Mouse (Mus musculus) left cerebral cortex, adult 8-10 months (tissue): ENCODE data around the gene Slc6a1. TPM values are rescaled to one million over a fixed set of nuclear protein-coding genes. Genes with fewer than 3 reads are reported as not detected.

ENCODE experiments used
- DNase-seq, 2 experiments: peaks; one replicate each; pipeline ENCODE4 v3.0.0; 2022; ENCODE audit warnings: low spot score in 2 of 2
- total RNA-seq, 4 experiments: library from RNA; stranded (reverse); gene quantifications; 2 replicates each; pipeline ENCODE4 v1.2.4; 2022

Gene Slc6a1
- total RNA-seq = 100 to 1,000 TPM; 289 to 321 (median 300) TPM

DNA sequence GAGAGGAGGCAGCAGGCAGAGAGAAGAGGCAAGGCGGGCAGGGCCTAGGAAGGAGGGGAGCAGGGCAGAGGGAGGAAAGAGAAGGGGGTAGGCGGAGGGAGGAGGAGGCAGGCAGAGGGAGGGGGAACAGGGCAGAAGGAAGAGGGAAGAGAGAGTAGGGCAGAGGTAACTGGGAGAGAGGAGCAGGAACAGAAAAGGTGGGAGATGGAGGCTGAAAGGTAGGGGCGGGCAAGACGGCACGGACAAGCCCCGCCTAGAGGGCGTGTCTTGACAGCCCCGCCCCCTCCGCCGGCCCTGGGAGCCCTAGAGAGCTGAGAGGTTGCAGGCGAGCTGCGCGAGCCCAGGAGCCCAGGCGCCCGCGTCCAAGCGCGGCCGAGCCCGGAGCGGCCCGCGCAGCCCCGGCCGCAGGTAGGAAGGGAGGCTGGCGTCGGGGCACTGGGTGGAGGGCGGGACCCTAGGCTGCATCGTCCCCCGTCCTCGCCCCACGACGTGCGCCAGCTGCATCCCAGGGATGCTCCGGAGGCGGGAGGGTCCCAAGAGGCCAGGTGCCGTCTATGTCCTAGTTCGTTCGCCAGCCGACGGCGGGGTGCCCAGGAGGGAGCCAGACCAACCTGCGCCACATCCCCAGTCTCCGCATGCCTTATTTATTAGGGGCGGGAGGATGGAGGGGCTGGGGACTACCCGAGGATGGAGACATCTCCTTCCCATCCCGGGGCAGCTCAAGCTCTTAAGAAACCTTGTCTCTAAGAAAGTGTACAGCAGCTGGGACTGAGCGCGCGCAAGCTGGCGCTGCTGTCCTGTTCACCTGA, at the start of gene Slc6a1:
TSS of gene Slc6a1 (plus strand) at position 167 of the 809 bp plus-strand sequence.
- DNase-seq = peak in 1 of 2 experiments; percentile 72

DNA sequence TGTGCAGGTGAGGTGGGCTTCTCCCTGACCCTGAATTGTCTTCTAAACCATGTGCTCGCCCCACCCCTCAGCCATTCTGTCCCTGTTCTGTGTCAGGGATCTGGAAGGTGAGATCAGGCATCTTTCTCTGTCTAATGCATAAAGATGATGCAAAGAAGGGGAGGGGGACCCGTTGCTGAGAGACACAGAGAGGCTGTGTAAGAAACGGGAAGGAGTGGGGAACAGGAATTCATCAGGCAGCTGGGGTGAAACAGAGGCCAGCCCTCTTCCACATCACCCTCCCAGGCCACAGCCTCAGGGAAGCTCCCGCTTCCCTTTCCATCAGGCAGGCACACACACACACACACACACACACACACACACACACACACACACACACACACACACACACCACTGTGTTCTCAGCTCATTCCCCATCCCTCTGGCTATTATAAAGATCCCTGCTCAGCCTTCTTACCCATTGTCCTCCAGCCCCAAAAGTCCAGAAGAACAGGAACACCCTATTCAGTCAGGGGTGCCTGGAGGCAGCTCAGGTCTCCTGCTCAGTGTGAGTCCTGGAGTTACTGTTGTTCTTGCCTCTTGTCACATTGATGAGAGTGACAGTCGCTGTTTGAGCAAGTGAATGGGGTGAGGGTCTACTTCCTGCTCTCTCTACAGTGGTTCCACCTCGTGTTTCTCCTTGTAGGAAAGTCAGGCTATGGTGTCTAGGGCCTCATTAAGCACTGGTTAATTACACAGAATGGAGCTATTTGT, 43.4 kb upstream of the Slc6a1 start:
- DNase-seq = no peak

DNA sequence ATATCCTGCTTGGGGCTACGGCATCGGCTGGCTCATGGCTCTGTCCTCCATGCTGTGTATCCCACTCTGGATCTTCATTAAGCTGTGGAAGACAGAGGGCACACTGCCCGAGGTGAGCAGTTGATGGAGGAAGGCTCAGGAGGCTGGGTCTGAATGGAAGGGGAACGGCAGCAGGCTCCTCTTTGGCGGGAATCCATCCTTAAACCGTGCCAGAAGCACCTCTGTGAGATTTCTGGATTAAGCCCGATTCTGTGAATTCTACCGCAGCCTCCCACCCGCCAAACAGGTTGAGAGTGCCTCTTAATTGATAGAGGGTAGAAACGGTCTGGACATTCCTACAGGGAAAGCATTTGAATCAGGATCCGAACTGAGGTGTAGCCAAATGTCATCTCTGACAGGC, 36.8 kb upstream of the Slc6a1 start:
- no peak for DNase-seq

DNA sequence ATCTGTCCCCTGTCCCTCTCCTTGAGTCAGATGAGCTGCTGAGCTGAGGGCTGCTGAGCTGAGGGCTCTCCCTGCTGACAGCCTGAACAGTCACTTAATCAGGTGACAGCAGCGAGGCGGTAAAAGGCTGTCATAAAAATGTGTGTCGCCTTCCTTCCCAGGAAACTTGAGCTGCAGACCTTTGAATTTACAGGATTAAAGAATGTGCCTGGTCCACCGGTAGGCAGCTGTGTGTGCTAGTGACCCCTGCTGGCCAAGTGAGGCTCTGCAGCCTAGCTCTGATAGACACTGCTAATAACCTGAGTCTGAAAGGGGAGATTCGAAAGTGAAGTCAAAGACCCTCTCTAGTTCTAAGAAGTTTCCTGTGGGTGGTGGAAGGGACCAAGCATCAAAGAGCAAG, 32.1 kb upstream of the Slc6a1 start:
- peak in 1 of 2 experiments; percentile 85 for DNase-seq

DNA sequence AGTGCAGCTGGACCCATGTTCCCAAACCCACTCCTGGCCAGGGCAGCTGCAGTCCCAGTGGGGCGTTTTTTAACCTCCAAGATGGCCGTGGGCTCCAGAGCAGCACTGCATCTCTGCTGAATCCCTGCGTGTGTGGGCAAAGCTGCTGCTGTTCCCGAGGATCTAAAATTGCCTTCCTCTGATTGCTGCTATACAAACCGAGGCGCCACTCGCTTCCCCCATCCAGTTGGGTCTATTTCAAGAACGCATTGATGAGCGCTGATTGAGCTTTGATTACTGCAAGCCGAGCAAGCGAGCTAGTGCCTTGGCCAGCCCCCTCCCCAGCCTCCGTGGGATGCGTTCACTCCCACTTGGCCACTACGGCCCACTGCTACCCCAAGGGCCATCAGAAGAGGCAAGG, 27.5 kb upstream of the Slc6a1 start:
- DNase-seq = peak; percentile 22 to 61

DNA sequence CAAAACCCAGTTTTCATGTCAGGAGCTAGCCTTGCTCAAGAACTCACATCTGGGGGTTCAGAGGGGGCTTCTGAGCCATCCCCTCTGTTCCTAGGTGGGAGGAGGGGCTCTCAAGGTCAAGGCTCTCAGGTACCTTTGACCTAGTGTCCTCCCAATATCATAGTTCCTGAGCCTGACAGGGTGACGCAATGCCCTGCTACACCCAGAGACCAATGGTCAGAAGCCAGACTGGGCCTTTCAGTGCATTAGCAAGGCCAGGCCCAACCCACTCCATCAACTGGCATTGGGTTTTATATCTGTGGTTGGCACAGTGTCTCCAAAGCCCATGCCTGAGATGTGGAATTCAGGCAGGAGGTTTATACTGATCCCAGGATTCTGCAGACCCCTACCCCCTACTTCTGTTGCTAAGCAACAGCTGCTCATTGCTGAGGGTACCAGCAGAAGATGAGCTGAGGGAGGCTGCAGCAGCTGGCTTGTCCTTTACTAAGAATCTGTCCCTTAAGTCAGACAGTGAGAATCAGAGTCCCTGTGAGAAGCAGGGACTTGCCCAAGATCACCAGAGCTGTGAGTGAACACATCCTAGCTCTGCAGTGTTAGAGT, 24.6 kb upstream of the Slc6a1 start:
- no peak for DNase-seq

DNA sequence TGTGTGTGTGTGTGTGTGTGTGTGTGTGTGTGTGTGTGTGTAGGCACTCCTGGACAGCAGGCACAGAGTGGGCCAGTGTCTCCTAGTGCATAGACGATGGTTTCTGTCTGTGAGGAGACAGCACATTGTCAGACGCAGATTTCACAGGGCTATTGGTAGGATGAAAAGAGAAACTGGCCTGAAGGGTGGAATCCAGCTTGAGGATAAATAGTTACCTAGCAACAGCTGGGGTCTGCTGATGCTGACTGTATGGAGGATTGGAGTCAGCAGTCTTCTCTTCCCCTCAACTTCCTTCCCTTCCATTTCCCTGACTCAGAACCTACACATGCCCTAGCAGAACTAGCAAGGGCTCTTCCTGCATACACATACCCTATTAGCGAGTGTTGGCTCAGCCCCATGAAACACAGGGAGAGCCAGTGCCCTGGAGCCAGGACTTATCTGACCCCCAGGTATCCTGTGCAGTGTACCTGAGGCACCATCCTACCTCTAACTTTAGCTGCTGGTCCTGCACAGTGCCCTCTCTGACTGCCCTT, 23.7 kb upstream of the Slc6a1 start:
- DNase-seq = no peak

DNA sequence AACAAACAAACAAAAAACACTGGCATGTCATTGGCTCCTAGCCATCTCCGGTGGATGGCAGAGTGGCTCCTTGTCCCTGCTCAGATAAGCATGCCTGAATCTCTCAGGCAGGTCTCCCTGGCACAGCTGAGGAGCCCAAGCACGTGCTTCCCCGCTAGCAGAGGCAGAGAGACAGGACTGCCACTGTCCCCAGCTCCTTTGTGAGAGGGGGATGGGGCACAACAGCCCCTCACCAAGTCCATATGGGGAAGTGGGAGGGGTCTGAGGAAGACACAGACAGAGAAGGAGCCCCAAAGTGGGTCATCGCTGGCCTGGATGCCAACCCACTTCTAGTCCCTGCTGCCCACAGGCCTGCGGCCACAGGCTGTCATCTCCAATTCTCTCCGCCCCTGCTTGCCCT, 20.8 kb upstream of the Slc6a1 start:
- no peak for DNase-seq

DNA sequence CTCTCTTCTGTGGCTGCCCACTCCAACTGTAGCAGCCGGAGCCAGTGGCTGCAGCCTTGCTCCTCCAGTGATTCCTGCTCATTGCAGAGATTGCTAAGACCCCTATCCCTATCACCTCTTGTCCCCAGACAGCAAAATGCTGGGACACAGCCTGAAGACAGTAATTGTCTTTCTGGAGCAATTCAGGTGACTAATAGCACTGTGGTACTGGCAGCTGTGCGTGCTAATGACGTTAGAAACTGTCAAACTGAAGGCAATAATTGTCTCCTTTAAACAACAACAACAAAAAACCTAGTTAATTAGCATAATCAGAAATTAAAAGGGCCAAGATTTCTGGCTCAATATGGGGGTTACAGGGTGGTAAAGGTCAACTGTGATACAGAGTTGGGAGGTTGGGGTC, 18.4 kb upstream of the Slc6a1 start:
- no peak for DNase-seq

DNA sequence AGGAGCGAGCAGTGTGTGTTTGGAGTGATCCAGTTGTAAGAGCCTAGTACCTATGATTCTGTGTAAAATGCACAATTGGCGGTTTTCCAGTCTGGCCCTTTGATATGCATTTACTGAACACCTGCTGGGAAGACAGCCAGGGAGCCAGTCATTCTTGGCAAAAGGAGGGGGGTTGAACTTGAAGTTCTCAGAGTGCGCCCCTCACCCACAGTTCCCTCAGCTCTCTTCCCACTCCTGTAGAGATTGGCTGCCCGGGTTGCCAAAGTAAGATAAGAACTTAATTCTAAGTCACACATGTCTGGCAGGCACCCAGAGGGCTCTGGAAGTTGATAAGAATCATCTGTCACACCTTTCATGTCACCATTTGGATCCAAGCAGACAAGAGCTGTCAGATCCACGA, 18.0 kb upstream of the Slc6a1 start:
- no peak for DNase-seq

DNA sequence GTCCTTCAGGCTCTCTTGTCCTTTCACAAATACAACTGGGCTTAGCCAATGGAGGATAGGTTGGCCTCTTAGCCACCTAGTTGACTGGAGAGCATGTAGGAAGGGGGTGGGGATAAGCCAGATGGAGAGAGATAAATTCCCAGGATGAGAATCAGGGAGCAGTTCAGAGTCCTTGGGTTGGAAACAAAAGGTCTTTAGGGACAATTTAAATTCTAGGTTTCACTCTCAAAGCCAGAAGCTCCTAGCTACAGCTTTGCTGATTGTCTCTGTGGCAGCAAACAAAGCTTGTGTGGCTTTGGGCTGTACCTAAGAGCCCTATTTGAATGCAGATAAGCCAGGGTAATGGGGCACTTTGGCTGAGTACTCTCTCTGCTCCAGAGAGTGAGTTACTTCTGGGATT, 16.2 kb upstream of the Slc6a1 start:
- no peak for DNase-seq

DNA sequence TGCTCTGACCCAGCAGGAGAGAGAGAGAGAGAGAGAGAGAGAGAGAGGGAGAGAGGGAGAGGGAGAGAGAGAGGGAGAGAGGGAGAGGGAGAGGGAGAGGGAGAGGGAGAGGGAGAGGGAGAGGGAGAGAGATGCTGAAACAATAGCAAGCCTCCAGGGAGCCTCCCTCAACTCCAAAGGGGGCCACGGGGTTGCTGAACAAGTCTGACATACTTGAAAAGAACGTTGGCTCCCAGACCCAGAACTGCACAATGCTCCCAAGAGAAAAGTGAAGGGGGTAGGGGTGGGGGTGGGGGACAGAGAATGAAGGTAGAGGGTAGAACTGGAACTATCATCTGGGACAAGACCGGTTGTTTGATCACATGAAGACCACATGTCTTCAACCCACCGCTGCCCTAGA, 14.5 kb upstream of the Slc6a1 start:
- no peak for DNase-seq

DNA sequence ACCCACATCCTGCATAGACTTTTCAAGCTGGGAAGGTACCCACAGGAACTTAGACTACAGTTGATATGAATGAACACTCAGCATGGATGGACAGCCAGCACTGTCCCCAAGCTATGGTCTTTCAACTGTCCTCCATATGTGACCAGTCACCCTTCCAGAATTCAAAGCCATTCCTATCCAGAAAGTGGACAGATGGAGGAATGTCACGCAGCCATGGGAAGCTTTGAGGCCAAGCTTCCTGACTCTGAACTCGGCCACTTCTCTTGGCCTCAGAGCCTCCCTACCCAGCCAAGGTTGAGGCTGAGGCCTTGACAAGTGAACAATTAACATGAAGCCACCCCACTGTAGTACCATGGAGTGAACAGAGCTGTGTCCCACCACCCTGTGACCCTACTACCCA, 12.8 kb upstream of the Slc6a1 start:
- DNase-seq = no peak

DNA sequence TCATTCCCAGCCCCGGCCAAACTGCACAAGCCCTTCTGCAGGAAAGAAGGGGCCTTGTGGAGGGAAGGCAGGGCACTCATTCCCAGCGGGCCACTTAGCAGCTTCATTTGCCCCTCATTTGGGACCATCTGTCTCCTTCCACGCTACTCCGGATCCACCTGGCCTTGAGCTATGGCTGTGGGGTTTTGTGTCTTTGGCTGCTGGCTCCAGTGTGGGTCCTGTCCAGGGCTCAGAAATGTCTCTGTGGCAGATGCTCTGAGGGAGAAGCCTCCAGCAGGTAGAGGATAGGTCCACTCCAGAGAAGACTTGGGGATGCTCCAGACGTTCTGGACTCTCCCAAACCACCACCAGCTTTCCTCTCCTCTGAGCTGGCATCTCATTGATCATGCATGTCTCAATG, 11.6 kb upstream of the Slc6a1 start:
- no peak for DNase-seq

DNA sequence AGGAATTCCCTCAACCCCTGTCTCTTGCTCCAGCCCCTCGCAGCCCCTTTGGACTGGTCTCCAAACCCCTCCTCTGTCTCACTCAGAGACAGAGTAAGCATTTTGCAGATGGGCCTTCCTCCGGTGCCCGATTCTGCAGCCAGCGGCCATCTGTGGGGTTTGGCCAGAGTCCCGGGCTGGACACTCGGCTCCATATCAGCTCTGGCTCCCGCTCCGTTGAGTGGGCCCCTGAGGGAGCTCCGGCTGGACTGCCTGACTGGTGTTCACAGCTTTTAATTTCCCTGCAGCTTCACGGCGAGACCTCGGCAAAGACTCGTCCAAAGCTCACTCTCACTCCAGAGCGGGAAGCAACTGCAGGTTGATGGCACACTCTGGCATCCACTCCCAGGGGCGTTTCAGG, 10.2 kb upstream of the Slc6a1 start:
- no peak for DNase-seq

DNA sequence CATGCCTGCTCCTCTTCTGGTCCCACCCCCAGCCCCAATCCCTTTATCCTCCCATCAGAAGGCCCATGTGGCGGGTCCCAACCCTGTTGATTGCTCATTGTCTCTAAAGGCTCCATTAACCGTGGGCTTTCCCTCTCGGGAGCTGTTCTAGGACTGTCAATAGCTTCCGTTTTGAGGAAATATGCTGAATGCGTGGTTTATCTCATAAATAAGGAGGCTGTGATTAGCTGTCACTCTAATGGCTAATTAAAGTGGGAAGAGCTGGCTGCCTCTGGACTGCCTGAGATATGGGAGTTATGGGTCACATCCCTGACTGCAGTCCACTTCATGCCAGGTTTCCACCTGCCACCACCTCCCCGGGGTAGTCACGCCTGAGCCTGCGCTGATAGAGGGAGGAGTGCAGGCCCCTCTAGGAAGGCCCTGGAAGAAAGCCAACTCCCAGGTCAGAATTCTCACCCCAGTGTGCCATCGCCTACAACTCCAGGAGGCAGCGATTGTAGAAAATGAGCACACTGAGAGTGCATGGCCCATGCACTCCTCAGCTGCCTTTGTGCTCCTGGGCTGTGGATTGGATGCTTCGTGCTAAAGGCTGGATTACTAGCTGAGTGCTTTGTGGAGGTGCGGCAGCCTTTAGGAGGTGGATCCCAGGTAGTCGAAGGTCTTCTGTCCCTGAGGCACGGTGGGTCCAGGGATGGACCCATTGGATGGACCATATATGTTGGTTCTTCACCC, 8.3 kb upstream of the Slc6a1 start:
- DNase-seq = no peak

DNA sequence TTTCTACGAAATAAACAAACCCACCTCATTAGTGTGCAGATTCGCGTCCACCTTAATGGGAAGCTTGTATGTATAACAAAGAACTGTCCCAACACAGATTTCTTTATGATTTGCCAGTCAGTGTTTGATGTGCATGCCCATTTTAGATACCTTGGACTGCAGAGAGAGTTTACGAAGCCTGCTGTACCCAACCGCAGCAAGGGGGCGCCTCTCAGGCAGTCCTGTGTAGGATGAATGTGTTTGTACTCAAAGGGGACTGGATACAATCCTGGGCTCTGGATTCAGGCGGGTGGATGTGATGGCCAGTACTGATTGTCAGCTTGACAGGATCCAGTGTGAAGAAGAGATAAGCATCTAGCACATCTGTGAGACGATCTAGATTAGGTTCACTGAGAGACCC, 6.6 kb upstream of the Slc6a1 start:
- no peak for DNase-seq

DNA sequence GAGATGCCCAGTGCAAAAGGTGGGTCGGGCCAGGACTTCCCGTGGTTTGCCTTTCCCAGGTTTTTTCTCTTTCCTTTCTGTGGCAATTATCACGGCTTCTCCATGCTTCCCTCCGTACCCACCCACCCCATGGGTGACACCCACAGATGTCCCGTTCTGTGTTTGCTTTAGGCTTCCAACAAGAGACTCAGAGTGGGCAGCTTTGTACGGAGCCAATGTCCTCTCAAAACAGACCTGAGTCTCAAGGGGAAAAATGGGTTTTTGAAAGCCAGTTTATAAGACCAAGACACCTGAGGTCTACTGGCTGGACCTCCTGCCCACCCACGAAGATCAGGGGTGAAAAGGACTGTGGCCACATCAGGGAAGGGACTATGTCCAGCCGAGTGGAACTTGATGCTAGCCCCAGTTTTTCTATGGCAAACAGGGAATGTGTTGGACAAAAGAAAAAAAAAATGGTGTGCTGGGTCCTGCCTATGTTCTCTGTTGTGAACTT, 889 bp downstream of the Slc6a1 start:
- DNase-seq = no peak

DNA sequence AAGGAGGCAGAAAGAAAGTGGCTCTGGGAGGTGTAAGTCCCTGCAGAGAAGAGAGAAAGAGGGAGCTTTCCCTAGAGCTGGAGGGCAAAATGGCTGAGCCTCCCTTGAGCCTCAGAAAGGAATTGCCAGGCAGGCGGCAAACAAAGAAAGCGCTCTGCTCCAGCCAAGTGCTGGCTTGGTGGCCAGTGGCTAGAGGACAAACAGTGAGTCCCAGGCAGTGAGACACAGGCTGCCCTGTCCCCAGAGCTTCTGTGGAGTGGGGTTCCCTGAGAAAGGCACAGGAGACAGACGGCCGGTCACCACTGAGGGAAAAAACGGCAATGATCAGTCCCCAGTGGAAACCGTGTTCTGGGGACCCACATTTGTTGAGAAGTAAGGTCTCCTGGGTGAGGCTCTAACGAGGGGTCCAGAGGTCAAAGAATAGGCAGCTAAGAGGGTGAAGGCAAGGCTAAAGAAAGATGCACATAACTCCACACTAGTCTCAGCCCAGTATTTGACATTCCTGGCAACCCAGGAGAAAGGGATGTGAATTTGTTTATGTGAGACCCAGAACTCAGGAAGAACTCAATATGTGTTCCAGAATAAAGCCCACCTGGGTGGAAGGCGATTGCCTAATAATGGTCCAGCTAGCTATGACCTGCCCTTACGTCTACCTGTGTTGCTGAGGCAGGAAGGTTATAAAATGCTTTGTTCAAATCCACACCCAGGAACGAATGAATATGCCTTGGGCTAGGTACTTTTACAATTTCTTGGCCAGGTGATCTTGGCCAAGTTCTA, 1.7 kb downstream of the Slc6a1 start:
- peak; percentile 44 to 66 for DNase-seq

DNA sequence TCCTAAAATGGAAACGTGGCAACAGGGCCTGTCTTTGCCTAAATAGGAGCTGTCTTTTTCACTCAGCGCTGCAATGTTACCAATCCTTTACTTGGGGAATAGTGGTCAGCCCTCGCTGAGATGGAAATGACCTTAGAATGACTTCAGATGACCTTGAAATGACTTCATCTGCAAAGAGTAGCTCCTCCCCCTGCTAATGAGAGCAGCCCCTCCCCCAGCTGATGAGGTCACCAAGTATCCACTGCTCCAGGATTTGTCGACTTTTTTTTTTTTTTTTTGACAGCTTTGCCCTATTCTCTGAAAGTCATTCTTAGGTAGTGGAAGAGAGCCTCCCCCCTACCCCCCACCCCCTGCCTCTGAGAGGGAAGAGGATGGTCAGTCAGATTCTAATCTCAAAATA, 3.0 kb downstream of the Slc6a1 start:
- DNase-seq = no peak

DNA sequence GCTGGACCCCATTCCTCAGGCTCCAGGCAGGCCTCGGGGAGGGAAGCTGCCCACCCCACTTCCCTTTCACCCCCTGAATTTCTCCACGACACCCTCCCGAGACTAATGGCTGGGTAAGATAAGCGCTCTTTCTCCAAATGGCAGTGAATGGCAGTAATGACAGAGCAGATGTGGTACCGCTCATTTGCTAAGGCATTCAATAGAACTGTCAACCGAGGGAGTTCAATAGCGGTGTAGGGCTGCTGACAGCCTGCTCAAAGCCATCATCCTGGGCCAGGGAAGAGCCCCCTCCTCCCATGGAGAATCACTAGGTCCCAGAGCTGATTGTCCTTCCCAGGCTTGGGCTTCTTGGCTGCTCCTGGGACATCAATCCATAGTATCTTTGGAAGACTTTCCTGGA, 6.7 kb downstream of the Slc6a1 start:
- no peak for DNase-seq
